Mouse (Mus musculus): ENCODE results near the gene Cstf2t.

- no peak for TF ChIP-seq CTCF (IDR thresholded peaks at IDR 0.05; ENCODE audit: control insufficient read depth, insufficient read depth, insufficient read length)
- TF ChIP-seq MAX (IDR thresholded peaks at IDR 0.05), result no peak
- TF ChIP-seq USF1 (IDR thresholded peaks at IDR 0.05; ENCODE audit: low read depth), result no peak
- TF ChIP-seq FOSL1 (IDR thresholded peaks at IDR 0.05; ENCODE audit: insufficient read depth, low read length, poor library complexity, severe bottlenecking), result no peak
- no peak for TF ChIP-seq MYOG (IDR thresholded peaks at IDR 0.05; ENCODE audit: control insufficient read depth, extremely low read depth, insufficient read length)
These were observed 43.7 kb upstream of the Cstf2t start for GRCm38 (mm10) chr19:31038951-31039350.

All from C2C12 (cell line).